Mouse (Mus musculus) forelimb bud, embryonic 11.5 days (tissue): Measurements from ENCODE around the gene Qk.
A peak's percentile ranks its signal among the peaks of the same experiment; 100 is the strongest.

Experiments
- DNase-seq: peaks from one replicate; pipeline ENCODE4 v3.0.0-alpha.2; 2012; ENCODE audit warnings: low read depth, low spot score

Qk gene

GRCm38 (mm10) chr17:10319685-10320455 is at the start of gene Qk:
Gene Qk, minus strand, starts transcription at chr17:10319854.
- DNase-seq: peak; percentile 97

GRCm38 (mm10) chr17:10367044-10367443 is 47.4 kb upstream of the Qk start:
- DNase-seq: no peak

GRCm38 (mm10) chr17:10366577-10366976 is 46.9 kb upstream of the Qk start:
- no peak for DNase-seq

GRCm38 (mm10) chr17:10365501-10366482 is 46.1 kb upstream of the Qk start:
- no peak for DNase-seq

GRCm38 (mm10) chr17:10363151-10363550 is 43.5 kb upstream of the Qk start:
- no peak for DNase-seq

GRCm38 (mm10) chr17:10361882-10362291 is 42.2 kb upstream of the Qk start:
- DNase-seq: no peak

- DNase-seq: no peak
Measured at GRCm38 (mm10) chr17:10360738-10361137, 41.1 kb upstream of the Qk start.

GRCm38 (mm10) chr17:10359466-10359865 is 39.8 kb upstream of the Qk start:
- DNase-seq: no peak

GRCm38 (mm10) chr17:10357348-10357747 is 37.7 kb upstream of the Qk start:
- DNase-seq: no peak

- no peak for DNase-seq
Measured at GRCm38 (mm10) chr17:10356294-10356693, 36.6 kb upstream of the Qk start.

- DNase-seq: peak; percentile 71
Measured at GRCm38 (mm10) chr17:10355746-10356145, 36.1 kb upstream of the Qk start.

GRCm38 (mm10) chr17:10338286-10338685 is 18.6 kb upstream of the Qk start:
- DNase-seq: no peak

- no peak for DNase-seq
Measured at GRCm38 (mm10) chr17:10336558-10336957, 16.9 kb upstream of the Qk start.

GRCm38 (mm10) chr17:10335809-10336499 is 16.3 kb upstream of the Qk start:
- no peak for DNase-seq

GRCm38 (mm10) chr17:10334957-10335690 is 15.5 kb upstream of the Qk start:
- DNase-seq: peak; percentile 81

GRCm38 (mm10) chr17:10334481-10334880 is 14.8 kb upstream of the Qk start:
- DNase-seq: no peak

GRCm38 (mm10) chr17:10333321-10333720 is 13.7 kb upstream of the Qk start:
- DNase-seq: no peak

- no peak for DNase-seq
Measured at GRCm38 (mm10) chr17:10332127-10332526, 12.5 kb upstream of the Qk start.

GRCm38 (mm10) chr17:10329461-10329860 is 9.8 kb upstream of the Qk start:
- no peak for DNase-seq

- no peak for DNase-seq
Measured at GRCm38 (mm10) chr17:10328544-10329100, 9.0 kb upstream of the Qk start.
